Mouse (Mus musculus) E14TG2a.4 (cell line): Measurements from ENCODE around the gene Tab1.

Experiments used
- CTCF ChIP-seq: conservative IDR thresholded peaks from 2 replicates; pipeline ENCODE4 v1.5.1; 2014; ENCODE audit warnings: low read length
- NANOG ChIP-seq: IDR thresholded peaks from 2 replicates; pipeline ENCODE4 v1.6.1; 2014; ENCODE audit warnings: borderline replicate concordance, low read length, mixed read lengths

GRCm38 (mm10) chr15:80143760-80144159, 10.8 kb downstream of the Tab1 start:
- TF ChIP-seq CTCF = no peak
- TF ChIP-seq NANOG = no peak
